Mouse (Mus musculus) ES-E14 (cell line): ENCODE results near the gene Slc36a4. TPM values are rescaled to one million over a fixed set of nuclear protein-coding genes. Genes with fewer than 3 reads are reported as not detected.

ENCODE experiments used
- DNase-seq: peaks from one replicate; pipeline ENCODE4 v3.0.0-alpha.2; 2013; ENCODE audit warnings: low read depth, low spot score
- H3K27ac ChIP-seq: 2 replicates; pipeline ENCODE4 v1.5.1; 2012; ENCODE audit warnings: low read depth, mild to moderate bottlenecking, low read length, moderate library complexity, mixed read lengths; ENCODE audit not compliant: poor library complexity, insufficient read depth, severe bottlenecking
- H3K36me3 ChIP-seq: 2 replicates; pipeline ENCODE4 v1.6.1; 2012; ENCODE audit warnings: mild to moderate bottlenecking, low read length, moderate library complexity, mixed read lengths; ENCODE audit not compliant: control insufficient read depth, poor library complexity, insufficient read depth, severe bottlenecking
- H3K4me1 ChIP-seq, 2 experiments: fragments of 150-350 bp in 1 of 2; sonication (generic) in 1 of 2; 2 replicates each; pipeline ENCODE4 v1.6.1; 2012; ENCODE audit warnings: low read length in 2 of 2, mild to moderate bottlenecking in 1 of 2, mixed read lengths in 1 of 2; ENCODE audit not compliant: control insufficient read depth in 2 of 2, insufficient read depth in 2 of 2, poor library complexity in 1 of 2
- H3K4me3 ChIP-seq, 2 experiments: fragments of 150-350 bp in 1 of 2; sonication (generic) in 1 of 2; 2 replicates each; pipeline ENCODE4 v1.5.1; 2012; ENCODE audit warnings: low read length in 2 of 2, low read depth in 1 of 2, mild to moderate bottlenecking in 1 of 2, mixed read lengths in 1 of 2; ENCODE audit not compliant: insufficient read depth in 1 of 2, poor library complexity in 1 of 2, severe bottlenecking in 1 of 2
- H3K9ac ChIP-seq: 2 replicates; pipeline ENCODE4 v1.6.1; 2012; ENCODE audit warnings: low read depth, mild to moderate bottlenecking, low read length, mixed read lengths; ENCODE audit not compliant: poor library complexity, insufficient read depth, severe bottlenecking
- H3K9me3 ChIP-seq: fragments of 150-350 bp; sonication (generic); 2 replicates; pipeline ENCODE4 v1.6.1; 2012; ENCODE audit warnings: low read depth, mild to moderate bottlenecking, low read length; ENCODE audit not compliant: control insufficient read depth, insufficient read depth
- CHD2 ChIP-seq: IDR thresholded peaks from 2 replicates; pipeline ENCODE4 v1.6.1; 2014; ENCODE audit warnings: mild to moderate bottlenecking, low read depth, low read length, inconsistent platforms
- HCFC1 ChIP-seq: IDR thresholded peaks from 2 replicates; pipeline ENCODE4 v1.6.1; 2012; ENCODE audit warnings: low read length, inconsistent platforms, borderline replicate concordance; ENCODE audit not compliant: insufficient read depth
- MAFK ChIP-seq: IDR thresholded peaks from 2 replicates; pipeline ENCODE4 v1.6.1; 2014; ENCODE audit warnings: mild to moderate bottlenecking, low read depth, low read length, inconsistent platforms; ENCODE audit not compliant: insufficient read depth
- ZC3H11A ChIP-seq: IDR thresholded peaks from 2 replicates; pipeline ENCODE4 v1.6.1; 2012; ENCODE audit warnings: low read depth, mild to moderate bottlenecking, inconsistent platforms, low read length, borderline replicate concordance
- ZNF384 ChIP-seq: IDR thresholded peaks from 2 replicates; pipeline ENCODE4 v1.6.1; 2012; ENCODE audit warnings: low read depth, low read length, inconsistent platforms
- in situ Hi-C, 2 experiments: fragments of 600-800 bp; cut with MboI; formaldehyde crosslinking; loops; one replicate each; pipeline ENCODE4 v1.15.1; 2025; ENCODE audit warnings: low sequenced_read_pairs in 2 of 2, inconsistent platforms in 1 of 2; ENCODE audit not compliant: unreplicated experiment in 2 of 2
- total RNA-seq: library from RNA; depleted of rRNA; stranded (reverse); fragments of 300-350 nt; gene quantifications from 2 replicates; pipeline ENCODE4 v1.2.3, GENCODE M21; 2012

Gene Slc36a4
- total RNA-seq, 1 experiment = 3.9 TPM

GRCm38 (mm10) chr9:15714792-15715191 is 5.3 kb downstream of the Slc36a4 start:
- Histone ChIP-seq H3K4me3 (no peak overlapping the region), H3K9me3 (no peaks in the 10 kb centered on the region), H3K4me1 (no peaks in the 10 kb centered on the region), H3K9ac (no peak overlapping the region), H3K36me3 (no peaks in the 10 kb centered on the region), H3K27ac (no peak overlapping the region)
- in situ Hi-C loops = no loop called here
- no peak for DNase-seq
- TF ChIP-seq ZNF384 (no peak), MAFK (no peak), CHD2 (no peak), HCFC1 (no peak), ZC3H11A (no peak)

GRCm38 (mm10) chr9:15715193-15715989 is 5.9 kb downstream of the Slc36a4 start:
- Histone ChIP-seq H3K4me3 (no peak overlapping the region), H3K9me3 (no peaks in the 10 kb centered on the region), H3K9ac (no peak overlapping the region), H3K27ac (no peak overlapping the region), H3K36me3 (no peaks in the 10 kb centered on the region), H3K4me1 (no peaks in the 10 kb centered on the region)
- TF ChIP-seq ZNF384 (no peak), HCFC1 (no peak), ZC3H11A (no peak), MAFK (no peak), CHD2 (no peak)
- in situ Hi-C loops = no loop called here
- DNase-seq = no peak

- no peak overlapping the region for H3K4me3 ChIP-seq
Measured at GRCm38 (mm10) chr9:15717363-15717762, 7.8 kb downstream of the Slc36a4 start.

GRCm38 (mm10) chr9:15718295-15718694 is 8.8 kb downstream of the Slc36a4 start:
- no peak for DNase-seq
- Histone ChIP-seq H3K9me3 (no peaks in the 10 kb centered on the region), H3K27ac (no peak overlapping the region), H3K4me1 (no peaks in the 10 kb centered on the region), H3K36me3 (no peaks in the 10 kb centered on the region), H3K4me3 (no peak overlapping the region), H3K9ac (no peak overlapping the region)
- in situ Hi-C loops = no loop called here
- TF ChIP-seq CHD2 (no peak), HCFC1 (no peak), ZNF384 (no peak), ZC3H11A (no peak), MAFK (no peak)

More at GRCm38 (mm10) chr9:15717363-15717762, 7.8 kb downstream of the Slc36a4 start:
- Histone ChIP-seq H3K9me3 (no peaks in the 10 kb centered on the region), H3K36me3 (no peaks in the 10 kb centered on the region), H3K27ac (no peak overlapping the region), H3K4me1 (no peaks in the 10 kb centered on the region), H3K9ac (no peak overlapping the region)
- no peak for DNase-seq
- in situ Hi-C loops = no loop called here
- TF ChIP-seq MAFK (no peak), CHD2 (no peak), HCFC1 (no peak), ZC3H11A (no peak)

GRCm38 (mm10) chr9:15719594-15719993 is 10.1 kb downstream of the Slc36a4 start:
- in situ Hi-C loops = no loop called here

More at GRCm38 (mm10) chr9:15719594-15719993, 10.1 kb downstream of the Slc36a4 start:
- Histone ChIP-seq H3K9ac (no peak overlapping the region), H3K9me3 (no peaks in the 10 kb centered on the region), H3K36me3 (no peaks in the 10 kb centered on the region), H3K4me1 (no peaks in the 10 kb centered on the region), H3K4me3 (no peak overlapping the region), H3K27ac (no peak overlapping the region)
- DNase-seq = no peak
- TF ChIP-seq HCFC1 (no peak), ZC3H11A (no peak), MAFK (no peak), CHD2 (no peak), ZNF384 (no peak)
